Mouse (Mus musculus): ENCODE results near the gene Rfx2. TPM values are rescaled to one million over a fixed set of nuclear protein-coding genes. Genes with fewer than 3 reads are reported as not detected.

Gene Rfx2
- polyA plus RNA-seq, 1 experiment: 15.4 TPM

DNA sequence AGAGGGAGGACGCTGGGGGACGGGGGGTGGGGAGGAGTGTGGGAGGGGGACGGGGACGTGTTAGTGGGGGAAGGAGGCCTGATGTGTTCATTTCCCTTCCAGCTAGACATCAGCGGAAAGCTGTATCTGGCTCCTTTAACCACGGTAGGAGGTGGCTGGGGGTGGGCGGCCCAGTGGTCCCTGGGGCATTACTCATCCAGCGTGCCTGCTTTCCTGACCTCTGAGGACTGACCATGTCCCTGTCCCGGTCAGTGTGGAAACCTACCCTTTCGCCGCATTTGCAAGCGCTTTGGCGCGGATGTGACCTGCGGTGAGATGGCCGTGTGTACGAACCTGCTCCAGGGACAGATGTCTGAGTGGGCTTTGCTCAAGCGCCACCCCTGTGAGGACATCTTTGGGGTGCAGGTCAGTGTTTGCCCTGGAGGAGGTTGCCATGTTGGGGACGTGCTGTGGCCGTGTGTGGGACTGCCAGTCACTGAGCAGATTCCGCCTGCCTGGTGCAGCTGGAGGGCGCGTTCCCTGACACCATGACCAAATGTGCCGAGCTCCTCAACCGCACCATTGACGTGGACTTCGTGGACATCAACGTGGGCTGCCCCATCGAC, 63.2 kb downstream of the Rfx2 start:
- Histone ChIP-seq H3K27me3 (ENCODE audit: control insufficient read depth, insufficient read depth, low read length) (no peaks in the 10 kb centered on the region), H3K4me1 (ENCODE audit: control insufficient read depth, insufficient read depth, insufficient read length, low read length) (peaks cover 11% of the 10 kb centered on the region), H3K27ac (ENCODE audit: insufficient read depth, low read depth, low read length) (no peak overlapping the region), H3K36me3 (ENCODE audit: control insufficient read depth, insufficient read depth, low read length) (peaks cover 34% of the 10 kb centered on the region), H3K4me3 (ENCODE audit: low read depth, low read length) (no peak overlapping the region)
- WGBS: 95% methylated on average over 29 of the region's 29 CpGs
- TF ChIP-seq POLR2A (IDR thresholded peaks at IDR 0.05; ENCODE audit: low read depth, low read length) (no peak), CTCF (IDR thresholded peaks at IDR 0.05; ENCODE audit: extremely low read depth, insufficient read length, insufficient replicate concordance, low read depth, low read length) (no peak)

DNA sequence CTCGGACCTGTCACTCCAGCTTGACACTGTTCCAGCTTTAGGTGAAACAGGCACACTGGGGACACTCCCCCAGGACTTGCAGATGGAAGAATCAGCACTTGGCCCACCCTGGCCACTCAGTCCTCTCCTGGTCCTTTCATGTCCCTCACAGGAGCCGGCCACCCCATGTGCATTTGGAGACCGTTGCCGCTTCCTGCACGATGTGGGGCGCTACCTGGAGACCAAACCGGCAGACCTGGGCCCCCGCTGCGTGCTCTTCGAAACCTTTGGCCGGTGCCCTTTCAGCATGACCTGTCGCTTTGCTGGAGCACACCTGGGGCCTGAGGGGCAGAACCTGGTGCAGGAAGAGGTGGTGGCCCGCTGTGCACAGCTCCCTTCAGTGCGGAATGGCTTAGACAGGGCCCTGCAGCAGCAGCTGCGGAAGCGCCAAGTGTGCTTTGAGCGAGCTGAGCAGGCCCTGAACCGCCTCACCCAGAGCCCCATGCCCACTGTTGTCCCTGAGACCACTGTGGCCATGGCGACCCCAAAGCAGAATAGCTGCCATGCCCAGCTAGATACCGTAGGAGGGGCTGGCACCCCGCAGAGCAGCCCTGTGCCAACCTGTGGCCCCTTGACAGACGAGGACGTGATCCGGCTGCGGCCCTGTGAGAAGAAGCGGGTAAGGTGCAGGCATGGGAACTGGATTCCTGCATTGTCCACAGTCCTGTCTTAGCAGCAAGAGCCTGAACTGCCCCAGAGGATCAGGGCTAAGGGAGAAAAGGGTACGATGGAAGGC, 64.0 kb downstream of the Rfx2 start:
- peaks cover 12% of the 10 kb centered on the region for H3K4me1 ChIP-seq (ENCODE audit: control insufficient read depth, insufficient read depth, insufficient read length, low read length)
- no peak for TF ChIP-seq POLR2A (IDR thresholded peaks at IDR 0.05; ENCODE audit: low read depth, low read length)
- TF ChIP-seq CTCF (IDR thresholded peaks at IDR 0.05; ENCODE audit: extremely low read depth, insufficient read length, insufficient replicate concordance, low read depth, low read length): no peak

DNA sequence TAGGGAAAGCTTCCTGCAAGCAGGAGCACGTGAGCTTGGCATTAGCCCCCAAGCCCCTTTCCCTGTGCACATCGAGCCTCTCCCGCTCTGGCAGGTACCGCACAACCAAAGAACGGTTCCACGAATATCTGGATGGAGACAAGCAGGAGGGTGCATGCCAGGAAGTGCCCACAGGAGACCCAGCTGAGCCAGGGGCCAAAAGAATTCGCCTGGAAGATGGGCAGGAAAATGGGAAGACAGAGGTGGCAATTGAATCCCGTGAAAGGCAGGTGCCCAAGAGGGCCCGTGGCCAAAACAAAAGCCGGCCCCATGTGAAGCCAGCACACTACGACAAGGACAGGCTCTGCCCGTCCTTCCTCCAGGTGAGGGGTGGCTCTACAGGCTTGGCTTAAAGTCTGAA, 65.4 kb downstream of the Rfx2 start:
- Histone ChIP-seq H3K4me1 (ENCODE audit: control insufficient read depth, insufficient read depth, insufficient read length, low read length) (peaks cover 18% of the 10 kb centered on the region), H3K27ac (ENCODE audit: insufficient read depth, low read depth, low read length) (peak overlapping the region; percentile 22; the same call in 1 of the 2 replicates), H3K4me3 (ENCODE audit: low read depth, low read length) (peak overlapping the region; percentile 91), H3K27me3 (ENCODE audit: control insufficient read depth, insufficient read depth, low read length) (no peaks in the 10 kb centered on the region), H3K36me3 (ENCODE audit: control insufficient read depth, insufficient read depth, low read length) (peaks cover 30% of the 10 kb centered on the region)
- WGBS: 20% methylated on average over 12 of the region's 12 CpGs
- no peak for TF ChIP-seq POLR2A (IDR thresholded peaks at IDR 0.05; ENCODE audit: low read depth, low read length)
- TF ChIP-seq CTCF (IDR thresholded peaks at IDR 0.05; ENCODE audit: extremely low read depth, insufficient read length, insufficient replicate concordance, low read depth, low read length): no peak

More for the DNA sequence above, 64.0 kb downstream of the Rfx2 start:
- Histone ChIP-seq H3K36me3 (ENCODE audit: control insufficient read depth, insufficient read depth, low read length) (peaks cover 34% of the 10 kb centered on the region), H3K27me3 (ENCODE audit: control insufficient read depth, insufficient read depth, low read length) (no peaks in the 10 kb centered on the region), H3K27ac (ENCODE audit: insufficient read depth, low read depth, low read length) (no peak overlapping the region), H3K4me3 (ENCODE audit: low read depth, low read length) (no peak overlapping the region)
- WGBS: 96% methylated on average over 27 of the region's 27 CpGs

DNA sequence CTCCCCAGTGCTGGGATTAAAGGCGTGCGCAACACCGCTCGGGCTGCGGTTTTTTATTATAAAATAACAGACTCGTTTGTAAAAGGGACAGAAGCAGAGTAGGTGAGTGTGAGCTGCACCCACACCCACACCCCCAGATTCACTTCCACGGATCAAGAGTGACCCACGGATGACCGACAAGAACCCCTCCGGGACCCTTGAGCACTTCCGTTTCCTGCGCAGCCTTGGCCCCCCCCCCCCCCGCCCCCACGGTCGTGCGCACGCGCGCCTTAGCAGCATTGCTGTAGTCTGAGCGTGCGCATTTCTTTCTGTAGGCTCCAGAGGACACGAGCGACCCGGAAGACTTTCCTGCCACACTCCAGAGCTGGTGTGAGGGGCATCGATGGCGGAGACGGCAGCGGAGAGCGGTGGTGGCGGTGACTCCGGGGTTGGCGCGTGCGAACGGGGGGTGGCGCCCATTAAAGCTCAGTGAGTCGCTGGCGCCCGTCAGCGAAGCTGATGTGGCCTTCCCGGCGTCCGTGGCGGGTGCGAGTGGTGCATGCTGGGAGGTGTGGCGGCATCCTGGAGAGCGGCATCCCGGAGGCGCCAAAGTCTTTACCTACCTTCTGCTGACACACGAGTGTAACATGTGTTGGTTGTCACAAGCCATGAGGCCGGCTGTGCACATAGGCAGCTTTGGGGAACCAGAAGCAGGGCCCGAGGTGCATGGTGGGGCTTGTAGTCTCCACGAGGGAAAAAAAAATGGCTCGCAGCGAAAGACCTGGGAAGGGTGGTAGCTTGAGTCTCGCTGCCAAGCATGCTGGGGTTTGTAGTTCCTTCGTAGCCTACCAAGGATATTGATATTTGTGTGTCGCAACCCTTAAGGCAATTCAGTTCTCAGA, 66.1 kb downstream of the Rfx2 start, which contains the start of gene Dus3l:
Gene Dus3l, plus strand, starts transcription at position 284 of the 881 bp plus-strand sequence.
- Histone ChIP-seq H3K36me3 (ENCODE audit: control insufficient read depth, insufficient read depth, low read length) (peaks cover 26% of the 10 kb centered on the region), H3K4me3 (ENCODE audit: low read depth, low read length) (peak within 1 kb of the TSS; percentile 91)
- WGBS: under 1% methylated on average over 58 of the region's 58 CpGs

DNA sequence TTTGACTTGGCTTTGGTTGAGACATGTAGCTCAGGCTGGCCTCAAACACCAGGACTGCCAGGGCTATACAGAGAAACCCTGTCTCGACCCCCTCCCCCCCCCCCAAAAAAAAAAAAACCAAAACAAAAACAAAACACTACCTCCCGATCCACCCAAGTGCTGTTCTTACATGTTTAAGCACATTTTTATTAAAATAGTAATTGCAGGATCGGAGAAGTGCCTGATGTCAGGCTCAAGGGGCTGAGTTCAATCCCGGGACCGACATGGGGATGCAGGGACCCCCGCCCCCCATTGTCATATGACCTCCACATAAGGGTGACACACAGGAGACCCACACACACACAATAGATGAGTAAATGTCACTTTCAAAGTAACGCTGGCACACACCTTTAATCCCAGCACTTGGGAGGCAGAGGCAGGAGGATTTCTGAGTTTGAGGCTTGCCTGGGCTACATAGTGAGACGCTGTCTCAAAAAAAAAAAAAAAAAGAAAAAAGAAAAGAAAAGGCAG, 67.0 kb downstream of the Rfx2 start:
- WGBS: 63% methylated on average over 8 of the region's 8 CpGs
- no peak overlapping the region for H3K27ac ChIP-seq (ENCODE audit: insufficient read depth, low read depth, low read length)
- peak overlapping the region; percentile 91; the same call in 1 of the 2 replicates for H3K4me3 ChIP-seq (ENCODE audit: low read depth, low read length)
- H3K36me3 ChIP-seq (ENCODE audit: control insufficient read depth, insufficient read depth, low read length): peaks cover 18% of the 10 kb centered on the region
- no peak for TF ChIP-seq POLR2A (IDR thresholded peaks at IDR 0.05; ENCODE audit: low read depth, low read length)
- TF ChIP-seq CTCF (IDR thresholded peaks at IDR 0.05; ENCODE audit: extremely low read depth, insufficient read length, insufficient replicate concordance, low read depth, low read length): no peak
- peaks cover 18% of the 10 kb centered on the region for H3K4me1 ChIP-seq (ENCODE audit: control insufficient read depth, insufficient read depth, insufficient read length, low read length)
- no peaks in the 10 kb centered on the region for H3K27me3 ChIP-seq (ENCODE audit: control insufficient read depth, insufficient read depth, low read length)

More for the DNA sequence above, 66.1 kb downstream of the Rfx2 start, which contains the start of gene Dus3l:
- Histone ChIP-seq H3K27ac (ENCODE audit: insufficient read depth, low read depth, low read length) (peak within 1 kb of the TSS; percentile 98), H3K4me1 (ENCODE audit: control insufficient read depth, insufficient read depth, insufficient read length, low read length) (peaks cover 18% of the 10 kb centered on the region), H3K27me3 (ENCODE audit: control insufficient read depth, insufficient read depth, low read length) (no peaks in the 10 kb centered on the region)
- TF ChIP-seq CTCF (IDR thresholded peaks at IDR 0.05; ENCODE audit: extremely low read depth, insufficient read length, insufficient replicate concordance, low read depth, low read length) (no peak; the same call in 1 of the 2 replicates), POLR2A (IDR thresholded peaks at IDR 0.05; ENCODE audit: low read depth, low read length) (no peak; the same call in 1 of the 2 replicates)

DNA sequence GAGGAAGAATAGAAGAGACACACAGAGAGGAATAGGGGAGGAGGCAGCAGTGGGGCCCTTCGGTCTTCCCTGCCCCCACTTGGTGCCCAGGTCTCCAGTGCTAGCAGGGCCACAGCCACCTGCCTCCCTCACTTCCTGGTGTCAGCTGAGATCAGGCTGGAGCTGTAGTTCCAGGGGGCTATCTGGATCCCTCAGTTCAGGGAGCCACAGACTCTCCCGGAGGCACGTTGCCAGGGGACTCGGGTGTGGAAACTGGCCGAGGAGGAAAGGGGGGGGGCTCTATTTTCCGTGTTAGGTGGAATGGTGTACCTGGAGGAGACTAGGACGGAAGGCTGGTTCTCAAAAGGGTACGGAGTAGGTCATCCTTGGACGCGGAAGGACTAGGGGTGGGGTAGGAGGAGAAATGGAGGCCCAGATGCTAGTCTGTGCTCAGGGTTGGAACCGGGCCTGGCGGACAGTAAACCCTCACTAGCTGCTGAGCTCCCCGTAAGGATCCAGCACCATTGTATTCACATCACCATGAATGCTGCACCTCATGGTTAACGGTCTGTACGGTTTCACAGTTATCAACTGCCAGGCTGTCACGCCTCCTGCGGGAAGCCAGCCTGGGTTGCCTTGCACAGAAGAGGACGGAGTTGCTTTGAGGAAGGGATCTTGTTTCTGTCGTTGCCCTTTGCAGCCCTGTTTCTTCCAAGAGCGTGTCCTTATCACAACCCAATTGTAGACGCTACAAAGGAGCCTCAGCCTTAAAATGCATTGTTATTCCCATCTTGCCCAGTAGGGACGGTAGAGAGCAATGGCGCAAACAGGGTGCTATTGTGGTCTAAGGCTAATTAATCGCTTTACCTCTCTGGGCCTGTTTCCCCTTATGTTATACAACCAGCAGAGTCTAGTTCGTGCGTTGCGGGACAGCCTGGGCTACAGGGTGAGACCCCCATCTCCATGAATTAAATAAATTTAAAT, 67.8 kb downstream of the Rfx2 start:
- Histone ChIP-seq H3K4me3 (ENCODE audit: low read depth, low read length) (peak overlapping the region; percentile 15), H3K36me3 (ENCODE audit: control insufficient read depth, insufficient read depth, low read length) (peaks cover 10% of the 10 kb centered on the region), H3K4me1 (ENCODE audit: control insufficient read depth, insufficient read depth, insufficient read length, low read length) (peaks cover 18% of the 10 kb centered on the region), H3K27ac (ENCODE audit: insufficient read depth, low read depth, low read length) (peak overlapping the region; percentile 54), H3K27me3 (ENCODE audit: control insufficient read depth, insufficient read depth, low read length) (no peaks in the 10 kb centered on the region)
- WGBS: 16% methylated on average over 27 of the region's 27 CpGs
- TF ChIP-seq POLR2A (IDR thresholded peaks at IDR 0.05; ENCODE audit: low read depth, low read length) (no peak), CTCF (IDR thresholded peaks at IDR 0.05; ENCODE audit: extremely low read depth, insufficient read length, insufficient replicate concordance, low read depth, low read length) (peak; percentile 73; the same call in 1 of the 2 replicates)
